Mouse (Mus musculus): ENCODE measurements around the gene Barhl1. TPM values are rescaled to one million over a fixed set of nuclear protein-coding genes. Genes with fewer than 3 reads are reported as not detected.

Gene Barhl1
- total RNA-seq, 2 experiments from 2014 or later: not detected

DNA sequence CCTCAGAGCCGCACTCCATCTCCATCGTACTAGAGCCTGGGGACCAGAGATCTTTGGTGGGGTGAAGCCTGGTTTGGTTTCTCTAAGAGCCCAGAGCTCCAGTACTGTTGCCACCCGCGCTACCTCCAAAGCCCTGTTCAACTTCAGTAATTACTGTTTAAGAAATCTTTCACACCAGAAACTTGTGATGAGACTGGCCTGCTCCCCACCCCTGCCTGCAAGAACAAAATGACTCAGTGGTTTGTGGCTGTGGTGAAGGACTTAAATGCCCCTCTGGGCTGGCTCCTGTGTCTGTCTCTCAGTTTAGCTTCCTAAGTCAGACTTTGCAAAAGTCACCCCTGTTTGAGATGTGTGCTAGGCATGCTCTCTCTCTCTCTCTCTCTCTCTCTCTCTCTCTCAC, 3.5 kb downstream of the Barhl1 start:
- no peak for DNase-seq
- intact Hi-C loops (cut with DNase I; ENCODE audit: low total_unique reads): no loop called here

DNA sequence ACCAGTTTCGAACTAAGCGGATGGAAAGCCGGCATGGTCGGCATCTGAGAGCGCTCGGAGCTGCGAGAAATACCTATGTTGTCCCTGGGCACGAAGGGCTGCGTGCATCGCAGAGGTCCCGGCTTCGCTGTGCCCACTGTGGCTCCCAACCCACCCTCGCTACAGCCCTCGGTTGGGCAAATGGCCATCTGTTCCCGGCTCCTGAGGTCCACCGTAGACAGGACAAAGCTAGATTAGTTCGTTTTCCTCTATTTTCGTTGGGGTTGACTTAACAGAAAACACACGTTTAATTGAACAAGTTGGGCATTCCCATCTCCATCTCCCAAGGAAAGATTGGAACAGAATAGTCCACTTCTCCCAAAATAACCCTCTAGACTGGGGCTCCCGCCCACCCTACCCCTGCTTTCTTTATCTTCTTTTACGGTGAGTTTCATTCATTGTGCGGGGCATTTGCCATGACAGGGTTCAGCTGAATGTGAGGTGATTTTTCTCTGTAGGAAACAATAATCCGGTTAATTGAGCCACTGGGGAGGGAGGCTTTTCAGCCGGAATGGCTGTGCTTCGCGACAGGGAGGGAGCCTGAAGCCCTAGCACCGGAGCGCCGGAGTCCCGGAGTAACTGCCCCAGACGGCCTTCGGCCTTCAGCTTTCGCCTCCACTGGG, 4.3 kb downstream of the Barhl1 start:
- intact Hi-C loops (cut with DNase I; ENCODE audit: low total_unique reads): no loop called here
- DNase-seq: no peak

DNA sequence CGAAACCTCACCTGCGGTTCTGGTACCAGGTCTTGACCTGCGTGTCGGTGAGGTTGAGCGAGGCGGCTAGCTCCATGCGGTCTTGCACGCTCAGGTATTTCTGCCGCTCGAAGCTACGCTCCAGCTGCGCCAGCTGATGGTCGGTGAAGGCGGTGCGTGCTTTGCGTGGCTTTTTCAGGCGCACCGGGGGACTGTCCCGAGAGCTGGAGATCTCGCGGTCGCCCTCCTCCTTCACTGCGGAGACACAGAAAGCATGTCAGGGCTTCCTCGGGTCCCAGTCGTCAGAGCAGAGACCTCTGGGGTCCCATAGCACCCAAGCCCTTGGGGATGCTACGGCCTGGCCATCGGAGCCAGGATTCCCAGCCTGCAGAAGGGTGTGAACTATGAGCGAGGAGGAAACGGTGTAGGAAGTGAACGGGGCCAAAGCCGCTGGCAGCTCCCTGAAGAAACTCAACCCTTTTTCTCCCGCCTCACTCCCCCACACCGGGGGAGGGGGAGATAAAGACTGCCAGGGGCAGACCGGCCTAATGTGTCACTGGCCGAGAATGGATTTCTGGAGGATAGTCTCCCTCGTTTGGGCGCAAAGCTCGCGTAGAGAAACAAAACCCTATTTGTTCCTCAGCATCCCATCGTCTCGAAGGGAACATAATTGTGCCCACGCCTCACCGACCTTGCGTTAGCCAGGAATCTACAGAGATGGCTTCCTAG, 5.0 kb downstream of the Barhl1 start:
- intact Hi-C loops (cut with DNase I; ENCODE audit: low total_unique reads): no loop called here
- DNase-seq: no peak

DNA sequence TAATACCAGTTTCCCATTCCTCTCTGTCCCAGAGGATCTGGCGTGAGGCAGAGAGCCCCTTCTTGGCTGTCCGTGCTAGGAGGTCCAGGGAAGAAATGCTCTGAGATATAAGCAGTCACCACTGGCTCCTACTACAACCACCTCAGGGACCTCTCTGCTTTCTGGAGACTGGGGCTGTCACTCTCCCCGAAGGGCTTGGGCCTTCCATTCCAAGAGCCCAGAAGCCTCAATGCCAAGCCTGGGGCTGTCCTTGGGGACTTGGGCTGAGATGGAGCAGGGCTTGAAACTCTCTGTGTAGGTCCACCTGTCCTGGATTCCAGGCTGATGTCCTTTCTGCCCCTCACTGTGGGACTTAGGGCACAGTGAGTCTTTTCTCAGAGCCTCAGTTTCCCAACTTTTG, 5.6 kb downstream of the Barhl1 start:
- intact Hi-C loops (cut with DNase I; ENCODE audit: low total_unique reads): no loop called here
- no peak for DNase-seq

DNA sequence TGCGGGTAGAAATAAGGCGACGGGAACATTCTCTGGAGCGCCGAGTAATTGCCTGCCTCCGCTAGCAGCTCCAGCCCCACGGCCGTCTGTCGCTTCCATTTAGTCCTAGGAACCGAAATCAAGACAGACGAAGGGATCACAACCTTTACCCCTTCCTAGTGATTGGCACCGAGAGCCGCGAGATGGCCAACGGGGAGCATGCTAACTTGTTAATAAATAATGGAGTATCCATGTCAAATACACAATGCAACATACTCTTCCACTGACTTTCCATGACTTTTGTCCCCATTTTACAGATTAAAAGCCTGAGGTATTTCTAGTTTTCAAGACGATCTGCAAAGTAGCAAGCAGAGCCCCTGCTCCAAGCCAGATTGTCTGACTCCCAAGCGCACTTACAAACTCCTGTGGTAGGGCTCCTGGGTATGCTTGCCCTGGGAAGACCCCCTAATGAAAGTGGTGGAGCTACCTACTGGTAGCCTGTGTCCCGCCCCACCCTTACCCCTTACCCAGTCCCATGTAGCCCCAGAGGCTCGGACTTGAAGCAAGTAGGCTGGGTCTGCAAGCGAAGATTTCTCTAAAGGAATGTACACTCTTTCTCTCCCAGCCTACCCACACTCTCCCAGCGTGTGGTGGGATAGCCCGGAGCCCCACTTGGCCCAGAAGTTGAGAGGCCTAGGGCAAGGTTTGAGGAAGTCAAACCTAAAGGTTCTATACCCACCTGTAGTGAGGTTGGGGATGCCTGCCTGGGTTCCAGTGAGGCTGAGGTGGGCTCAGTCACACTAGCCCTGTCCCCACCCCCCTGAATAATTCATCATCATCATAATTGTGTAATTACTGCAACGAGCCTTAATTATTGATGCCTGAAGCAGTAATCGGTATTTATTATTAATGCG, 6.4 kb downstream of the Barhl1 start:
- no peak for DNase-seq
- intact Hi-C loops (cut with DNase I; ENCODE audit: low total_unique reads): no loop called here

DNA sequence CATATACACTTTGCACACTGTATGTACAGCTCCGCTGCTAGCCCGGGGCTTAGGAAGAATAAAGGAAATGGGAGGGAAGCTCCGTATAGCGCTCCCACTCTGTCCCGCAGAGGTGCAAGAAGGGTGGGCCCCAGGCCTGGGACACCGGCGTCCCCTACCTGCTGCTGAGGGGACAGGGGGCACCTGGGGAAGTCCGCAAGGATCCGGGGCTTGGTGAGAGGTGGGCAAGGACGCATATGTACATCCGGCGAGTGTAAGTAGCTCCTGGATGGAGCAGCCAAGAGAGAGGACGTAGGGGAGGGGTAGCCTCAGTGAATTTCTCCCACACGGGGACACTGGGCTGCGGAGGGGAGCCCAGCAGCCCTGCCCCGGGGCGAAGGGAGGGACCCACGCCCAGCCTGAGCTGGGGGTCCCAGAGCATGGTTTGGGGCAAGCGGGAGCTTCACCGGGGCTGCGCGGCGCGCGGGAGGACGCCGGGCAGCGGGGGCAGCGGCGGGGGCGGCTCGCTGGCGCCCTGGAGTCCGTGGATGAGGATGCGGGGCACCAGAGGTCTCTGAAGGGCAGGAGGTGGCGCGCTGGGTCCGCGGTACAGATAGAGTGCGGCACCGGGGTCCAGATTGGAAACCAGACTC, 7.2 kb downstream of the Barhl1 start:
- intact Hi-C loops (cut with DNase I; ENCODE audit: low total_unique reads): no loop called here
- DNase-seq: no peak

DNA sequence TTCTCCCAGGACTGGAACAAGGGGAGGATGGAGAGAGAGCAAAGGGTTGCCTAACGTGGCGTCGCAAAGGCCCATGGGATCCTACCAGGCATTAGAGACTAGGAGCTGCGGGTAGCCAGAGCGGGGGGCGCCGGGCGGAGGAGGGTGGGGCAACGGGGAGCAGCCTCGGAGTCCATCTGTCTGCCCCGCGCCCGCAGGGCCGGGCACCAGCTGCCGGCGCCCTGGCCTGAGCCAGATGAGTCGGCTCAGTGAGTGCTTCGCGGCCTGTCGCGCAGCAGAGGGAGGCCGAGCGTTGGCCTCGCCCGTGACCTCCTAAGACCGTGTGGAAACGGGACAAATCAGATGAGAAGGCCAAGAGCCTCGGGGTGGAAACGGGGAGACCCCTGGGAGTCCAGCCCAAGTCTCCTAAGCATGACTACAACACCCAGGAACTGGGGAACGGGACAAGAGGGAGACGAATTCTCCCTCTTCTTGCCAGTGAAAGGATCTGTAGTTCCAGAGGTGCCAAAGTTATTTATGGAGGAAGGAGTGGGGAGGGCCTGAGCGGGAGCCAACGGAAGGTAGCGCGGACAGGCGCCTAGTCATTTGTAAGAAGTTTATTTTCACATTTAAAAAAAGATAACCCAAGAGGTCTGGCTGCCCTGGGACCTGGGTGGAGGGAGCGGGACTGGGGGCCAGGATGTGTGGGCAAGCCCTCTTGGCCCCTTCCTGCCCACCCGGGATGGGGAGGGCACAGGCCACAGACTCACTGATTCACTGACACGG, 7.9 kb downstream of the Barhl1 start:
- peak; percentile 36 for DNase-seq

DNA sequence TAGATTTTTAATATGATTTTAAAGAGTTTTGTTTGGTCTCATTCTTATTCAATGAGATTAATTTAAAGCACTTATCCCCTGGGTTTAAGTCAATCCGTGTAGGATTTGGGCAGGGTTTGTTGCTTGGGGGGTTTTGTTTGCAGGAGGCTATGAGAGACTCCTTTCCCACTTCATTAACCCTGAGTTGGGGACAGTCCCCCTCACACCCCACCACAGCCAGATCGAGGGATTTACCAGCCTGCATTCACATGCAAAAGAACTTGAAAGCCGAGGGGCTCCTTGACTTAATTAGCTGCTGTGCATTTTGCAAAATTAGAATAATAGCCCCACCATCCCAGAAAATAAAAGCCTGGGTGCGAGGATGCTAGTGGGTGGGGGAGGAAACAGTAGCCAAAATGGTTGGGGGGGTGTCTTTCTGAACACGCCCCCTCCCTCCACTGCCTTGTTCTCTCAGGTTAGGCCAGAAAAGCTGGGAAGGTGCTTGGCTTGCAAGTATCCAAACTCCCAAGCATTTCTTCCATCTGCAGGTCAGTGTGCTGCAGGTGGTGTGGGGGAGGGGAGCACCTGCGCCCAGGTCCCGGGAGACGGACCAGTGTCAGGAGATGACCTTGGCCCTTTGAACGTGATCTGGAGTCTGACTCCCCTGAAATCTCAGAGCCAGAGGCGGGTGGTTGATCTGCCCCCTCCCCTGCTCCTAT, 8.6 kb downstream of the Barhl1 start:
- intact Hi-C loops (cut with DNase I; ENCODE audit: low total_unique reads): no loop called here
- no peak for DNase-seq

More for the DNA sequence above, 7.9 kb downstream of the Barhl1 start:
- intact Hi-C loops (cut with DNase I; ENCODE audit: low total_unique reads): no loop called here

DNA sequence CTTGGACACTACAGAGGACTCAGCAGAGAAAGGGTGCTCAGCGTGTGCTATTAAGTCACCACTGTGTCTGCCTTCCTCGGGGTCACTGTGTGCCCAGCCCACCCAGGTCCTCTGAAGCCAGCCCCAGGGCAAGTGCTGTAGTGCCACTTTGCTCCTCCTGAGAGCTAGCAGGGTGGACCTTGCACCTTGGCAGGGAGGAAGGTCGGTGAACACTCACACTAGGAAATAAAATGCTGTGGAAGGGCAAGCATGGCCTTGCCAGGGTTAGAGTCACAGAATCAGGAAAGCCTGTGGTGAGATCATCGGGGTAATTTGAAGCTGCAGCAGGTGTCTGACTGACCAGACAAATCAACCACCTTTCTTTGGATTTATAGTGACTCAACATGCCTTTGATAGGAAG, 10.9 kb downstream of the Barhl1 start:
- no peak for DNase-seq
- intact Hi-C loops (cut with DNase I; ENCODE audit: low total_unique reads): no loop called here

DNA sequence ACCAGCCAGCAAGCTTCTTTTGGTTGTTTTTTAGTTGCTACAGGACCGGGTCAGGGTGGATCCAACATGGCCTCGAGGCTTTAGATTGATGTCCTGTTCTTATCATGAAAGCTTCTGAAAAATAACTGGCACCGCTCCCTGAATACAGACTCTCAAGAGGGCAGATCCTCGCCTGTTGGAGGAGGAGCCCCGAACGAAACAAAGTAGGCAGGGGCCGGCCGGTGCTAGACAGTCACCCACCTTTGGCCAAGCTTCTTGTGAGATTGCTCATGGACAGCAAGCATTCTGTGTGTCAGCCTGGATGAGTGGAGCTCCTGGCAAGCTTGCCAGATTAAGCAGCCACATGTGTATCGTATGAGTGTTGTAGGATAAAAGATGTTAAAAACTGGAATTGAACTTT, 11.7 kb downstream of the Barhl1 start:
- DNase-seq: no peak
- intact Hi-C loops (cut with DNase I; ENCODE audit: low total_unique reads): no loop called here

DNA sequence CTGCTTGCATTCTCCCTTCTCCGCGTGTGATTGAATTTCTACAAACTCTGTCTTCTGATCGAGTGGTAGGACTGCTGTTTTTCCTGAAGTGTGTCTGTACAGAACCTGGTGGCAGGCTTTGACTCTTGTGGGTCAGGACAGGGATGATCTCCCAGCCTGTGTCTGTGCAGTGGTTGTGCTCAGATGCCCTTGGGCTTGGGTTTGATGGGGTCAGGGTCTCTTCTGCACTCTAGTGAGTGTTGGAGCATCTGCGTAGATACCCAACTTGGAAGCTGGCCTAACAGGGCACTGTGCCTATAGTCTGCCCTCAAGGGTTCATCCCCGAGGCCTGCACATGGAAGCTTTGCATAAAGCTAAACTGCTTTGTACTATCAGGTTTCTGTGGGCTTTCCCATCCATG, 12.6 kb downstream of the Barhl1 start:
- DNase-seq: no peak
- intact Hi-C loops (cut with DNase I; ENCODE audit: low total_unique reads): no loop called here

DNA sequence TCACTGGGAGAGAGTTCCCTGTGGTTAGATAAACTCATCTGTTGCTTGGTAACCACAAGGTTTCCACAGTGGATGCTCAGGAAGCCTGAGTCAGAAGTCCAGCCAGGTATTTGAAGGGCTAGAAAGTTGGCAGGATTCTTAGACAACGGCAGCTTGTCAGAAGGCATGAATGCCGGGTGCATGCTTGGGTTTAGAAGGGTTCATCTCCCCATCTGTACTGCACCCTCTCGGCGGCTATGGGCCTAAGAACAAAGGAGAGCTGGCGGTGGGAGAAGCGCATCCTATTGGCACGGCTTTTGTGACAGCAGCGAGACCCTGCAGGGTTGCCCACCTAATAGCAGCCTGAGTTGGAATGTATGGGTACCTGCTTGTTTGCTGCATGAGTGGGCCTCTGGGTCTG, 14.2 kb downstream of the Barhl1 start:
- intact Hi-C loops (cut with DNase I; ENCODE audit: low total_unique reads): no loop called here
- no peak for DNase-seq

DNA sequence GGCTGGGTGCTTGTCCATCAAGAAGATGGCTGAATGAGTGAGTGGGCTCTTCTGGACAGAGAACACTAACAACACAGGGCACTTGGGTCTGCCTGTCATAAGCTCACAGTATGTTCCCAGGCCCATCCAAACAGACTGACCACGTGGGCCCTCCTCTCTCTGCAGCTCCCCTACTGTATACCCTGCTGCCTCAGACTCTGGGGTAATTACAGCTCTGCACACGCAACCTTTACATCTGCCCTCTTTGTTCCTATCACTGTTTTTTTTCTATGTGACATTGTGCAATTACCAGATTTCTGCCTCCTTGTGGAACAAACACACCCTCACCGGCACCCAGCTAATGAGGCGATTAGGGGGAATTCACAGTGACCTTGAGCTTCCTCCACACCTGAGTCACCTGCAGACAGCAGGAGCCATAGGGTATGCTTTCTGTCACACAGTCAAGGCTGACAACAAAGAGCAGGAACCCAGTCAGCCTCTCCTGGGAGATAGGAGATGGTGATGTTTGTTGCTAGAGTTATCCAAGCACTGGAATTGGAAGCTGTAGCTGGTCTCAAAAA, 19.0 kb downstream of the Barhl1 start:
- intact Hi-C loops (cut with DNase I; ENCODE audit: low total_unique reads): no loop called here
- DNase-seq: no peak

DNA sequence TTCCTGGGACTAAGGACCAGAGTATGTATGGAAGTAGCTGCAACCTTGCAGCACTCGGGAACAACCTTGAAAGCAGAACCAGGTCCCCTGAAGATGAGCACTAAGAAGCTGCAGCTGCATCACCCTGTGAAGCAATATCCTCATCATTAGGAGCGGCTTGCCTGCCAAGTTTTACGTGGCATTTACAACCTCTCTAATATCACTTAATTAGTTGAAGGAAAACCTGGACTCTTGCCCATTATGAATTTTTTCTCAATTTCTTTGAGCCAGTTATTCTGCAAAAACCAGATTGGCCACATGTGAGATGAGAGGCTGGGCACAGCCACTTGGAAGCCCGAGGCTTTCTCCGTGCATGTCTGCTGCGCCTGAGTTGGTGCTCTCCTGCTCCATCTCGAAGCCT, 20.6 kb downstream of the Barhl1 start:
- intact Hi-C loops (cut with DNase I; ENCODE audit: low total_unique reads): no loop called here
- DNase-seq: no peak

DNA sequence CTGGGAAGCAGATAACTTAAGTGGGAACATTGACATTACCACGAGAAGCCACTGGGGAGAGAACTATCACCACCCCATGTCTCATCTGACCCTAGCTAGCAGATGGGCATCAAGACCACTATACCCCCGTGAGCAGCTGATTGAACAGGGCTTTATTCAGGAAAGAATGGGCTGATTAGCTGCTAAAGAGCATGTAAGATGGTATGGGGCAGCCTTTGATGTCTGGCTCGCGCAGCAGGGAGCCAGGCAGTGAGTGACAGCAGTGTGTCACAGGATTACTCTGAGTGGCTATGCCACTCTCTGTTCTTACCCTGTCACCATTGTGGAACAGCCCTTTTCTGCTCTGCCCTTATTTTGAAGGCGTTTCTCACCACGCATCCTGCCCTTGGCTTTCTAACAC, 22.9 kb downstream of the Barhl1 start:
- intact Hi-C loops (cut with DNase I; ENCODE audit: low total_unique reads): no loop called here

DNA sequence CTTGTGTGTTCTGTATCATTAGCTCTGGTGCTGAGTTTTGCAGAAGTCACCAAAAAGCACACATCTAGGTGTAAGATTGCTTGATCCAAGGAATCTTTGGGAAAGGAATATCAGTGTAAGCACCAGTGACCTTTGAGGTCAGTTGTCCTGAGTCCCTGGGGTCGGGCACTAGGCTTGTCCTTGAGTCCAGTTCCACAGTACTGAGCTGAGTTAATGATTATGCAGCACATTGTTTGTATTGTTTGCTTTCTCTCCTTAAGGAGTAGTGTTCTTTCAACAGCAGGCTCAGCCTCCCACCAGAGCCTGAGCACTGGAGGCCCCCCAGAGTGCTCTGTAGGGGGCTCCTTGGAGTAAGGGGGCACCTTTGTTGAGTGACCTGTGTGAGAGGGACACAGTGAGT, 23.7 kb downstream of the Barhl1 start:
- intact Hi-C loops (cut with DNase I; ENCODE audit: low total_unique reads): no loop called here
- no peak for DNase-seq

More for the DNA sequence above, 22.9 kb downstream of the Barhl1 start:
- DNase-seq: no peak

DNA sequence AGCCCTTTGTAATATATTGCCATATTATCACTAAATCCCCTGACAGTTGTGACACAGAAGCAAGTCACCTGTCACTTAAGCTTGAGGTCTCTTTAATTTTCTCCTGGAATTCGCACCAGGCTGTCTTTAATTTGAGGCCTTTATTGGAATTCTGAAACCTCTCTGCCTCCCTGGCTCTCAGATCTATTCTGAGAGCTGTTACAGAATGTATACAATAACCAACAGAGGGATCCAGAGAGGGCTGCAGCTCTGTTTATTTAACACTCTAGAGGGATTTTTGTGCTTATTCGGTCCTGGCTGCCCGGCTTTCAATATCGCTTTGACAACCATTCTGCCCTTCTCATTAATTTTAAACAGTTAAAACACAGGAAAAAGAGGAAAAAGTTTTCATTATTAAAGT, 31.6 kb downstream of the Barhl1 start:
- intact Hi-C loops (cut with DNase I; ENCODE audit: low total_unique reads): no loop called here

DNA sequence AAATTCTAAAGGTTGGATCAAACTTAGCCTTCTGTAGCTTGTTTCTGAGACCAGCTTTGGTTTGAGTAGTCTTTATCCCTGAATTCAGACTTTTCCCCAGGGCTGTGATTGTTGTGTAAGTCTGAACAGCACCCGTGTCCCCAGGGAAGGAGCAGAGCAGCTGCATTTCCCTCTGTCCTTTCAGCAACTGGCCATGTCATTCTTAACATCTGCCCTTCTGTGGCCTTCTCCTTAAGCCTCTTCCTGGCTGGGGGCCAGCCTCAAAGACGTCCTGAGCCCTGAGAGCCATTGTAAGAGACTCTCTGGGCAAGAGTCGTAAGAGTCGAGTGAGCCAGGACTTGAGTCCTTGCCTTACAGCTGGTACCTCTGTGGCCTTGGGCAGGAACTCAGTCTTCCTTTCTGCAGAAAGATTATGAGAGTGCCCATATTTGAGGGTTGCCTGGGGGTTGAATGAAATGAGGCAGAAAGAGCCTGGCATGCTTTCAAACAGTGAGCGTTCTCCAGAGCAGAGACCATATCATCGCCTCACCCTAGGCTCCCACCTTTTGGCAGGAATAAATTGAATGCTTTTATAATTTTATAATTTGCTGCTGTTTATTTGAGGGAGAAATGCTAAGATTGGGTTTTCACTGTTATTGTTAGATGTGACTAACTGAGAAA, 33.5 kb downstream of the Barhl1 start:
- peak; percentile 51 for DNase-seq
- intact Hi-C loops (cut with DNase I; ENCODE audit: low total_unique reads): no loop called here

More for the DNA sequence above, 31.6 kb downstream of the Barhl1 start:
- no peak for DNase-seq

Data from gastrocnemius, postnatal 14 days (tissue).